Mouse (Mus musculus) CH12.LX (cell line): ENCODE results near the gene Ccdc36. TPM values are rescaled to one million over a fixed set of nuclear protein-coding genes. Genes with fewer than 3 reads are reported as not detected.
A peak's percentile ranks its signal among the peaks of the same experiment; 100 is the strongest.

ENCODE experiments used
- DNase-seq: peaks from one replicate; pipeline ENCODE4 v3.0.0-alpha.2; 2013; ENCODE audit errors: extremely low read depth
- H3K27ac ChIP-seq: 2 replicates; pipeline ENCODE4 v1.5.1; 2012; ENCODE audit warnings: low read depth, mild to moderate bottlenecking, control low read depth, moderate library complexity; ENCODE audit not compliant: insufficient read depth
- H3K27me3 ChIP-seq: replicated peaks from 2 replicates; pipeline ENCODE3; 2012; ENCODE audit warnings: inconsistent platforms
- H3K36me3 ChIP-seq, 2 experiments: replicated peaks in 1 of 2; 2 replicates each; pipeline versions ENCODE3 to v1.6.1; 2012; ENCODE audit warnings: inconsistent platforms in 1 of 2, low read length in 1 of 2, mild to moderate bottlenecking in 1 of 2, mixed read lengths in 1 of 2, moderate library complexity in 1 of 2; ENCODE audit not compliant: control insufficient read depth in 1 of 2, insufficient read depth in 1 of 2
- H3K4me1 ChIP-seq, 2 experiments: 2 replicates each; pipeline ENCODE4 v1.6.1; 2012; ENCODE audit warnings: inconsistent platforms in 1 of 2, moderate library complexity in 1 of 2; ENCODE audit not compliant: insufficient read depth in 2 of 2, control insufficient read depth in 1 of 2
- H3K4me2 ChIP-seq: 2 replicates; pipeline ENCODE4 v1.6.1; 2012; ENCODE audit warnings: low read depth, mild to moderate bottlenecking, control low read depth; ENCODE audit not compliant: poor library complexity, insufficient read depth, severe bottlenecking
- H3K4me3 ChIP-seq, 3 experiments: fragments of 150-350 bp in 1 of 3; sonication (generic) in 1 of 3; replicated peaks in 1 of 3; 2 replicates each; pipeline versions ENCODE3 to v1.5.1; 2011 to 2012; ENCODE audit warnings: low read depth in 2 of 3, low read length in 2 of 3, mild to moderate bottlenecking in 2 of 3, moderate library complexity in 2 of 3, control low read depth in 1 of 3, improper control_type of control experiment in 1 of 3, inconsistent platforms in 1 of 3, mixed read lengths in 1 of 3; ENCODE audit not compliant: poor library complexity in 1 of 3
- H3K79me2 ChIP-seq: replicated peaks from 2 replicates; pipeline ENCODE4 v1.6.1; 2012; ENCODE audit warnings: mild to moderate bottlenecking, moderate library complexity; ENCODE audit not compliant: control insufficient read depth, poor library complexity, insufficient read depth, severe bottlenecking; ENCODE audit errors: extremely low read depth
- H3K9ac ChIP-seq: 2 replicates; pipeline ENCODE4 v1.6.1; 2012; ENCODE audit warnings: low read depth, mild to moderate bottlenecking, control low read depth, moderate library complexity; ENCODE audit not compliant: insufficient read depth
- H3K9me3 ChIP-seq: replicated peaks from 2 replicates; pipeline ENCODE3; 2012; ENCODE audit warnings: low read length, inconsistent platforms, mixed read lengths
- BHLHE40 ChIP-seq: IDR thresholded peaks from 2 replicates; pipeline ENCODE4 v1.6.1; 2011; ENCODE audit warnings: mild to moderate bottlenecking, low read depth, low read length, improper control_type of control experiment
- CHD1 ChIP-seq: IDR thresholded peaks from 2 replicates; pipeline ENCODE4 v1.6.1; 2012; ENCODE audit warnings: low read depth, low read length, improper control_type of control experiment, inconsistent platforms
- CTCF ChIP-seq, 2 experiments: IDR thresholded peaks in 1 of 2; conservative IDR thresholded peaks in 1 of 2; 2 replicates each; pipeline ENCODE4 v1.5.1; 2011 to 2012; ENCODE audit warnings: low read depth in 2 of 2, low read length in 2 of 2, improper control_type of control experiment in 1 of 2, inconsistent platforms in 1 of 2, mild to moderate bottlenecking in 1 of 2, moderate library complexity in 1 of 2
- E2F4 ChIP-seq: IDR thresholded peaks from 2 replicates; pipeline ENCODE4 v1.6.1; 2011; ENCODE audit warnings: low read depth, low read length, improper control_type of control experiment; ENCODE audit not compliant: insufficient replicate concordance
- ELF1 ChIP-seq: IDR thresholded peaks from 2 replicates; pipeline ENCODE4 v1.6.1; 2014; ENCODE audit warnings: low read depth, mild to moderate bottlenecking, inconsistent platforms, low read length, improper control_type of control experiment
- GABPA ChIP-seq: IDR thresholded peaks from 2 replicates; pipeline ENCODE4 v1.6.1; 2012; ENCODE audit warnings: low read depth, low read length, improper control_type of control experiment, inconsistent platforms; ENCODE audit not compliant: insufficient replicate concordance
- HCFC1 ChIP-seq: IDR thresholded peaks from 2 replicates; pipeline ENCODE4 v1.6.1; 2012; ENCODE audit warnings: low read depth, mild to moderate bottlenecking, inconsistent platforms, low read length, improper control_type of control experiment
- JUND ChIP-seq: conservative IDR thresholded peaks from 2 replicates; pipeline ENCODE4 v1.6.1; 2011; ENCODE audit warnings: low read depth, low read length, improper control_type of control experiment
- MAFK ChIP-seq: IDR thresholded peaks from 2 replicates; pipeline ENCODE4 v1.6.1; 2011; ENCODE audit warnings: low read length, improper control_type of control experiment; ENCODE audit not compliant: insufficient replicate concordance
- MAZ ChIP-seq: IDR thresholded peaks from 2 replicates; pipeline ENCODE4 v1.6.1; 2012; ENCODE audit warnings: low read depth, mild to moderate bottlenecking, inconsistent platforms, low read length, improper control_type of control experiment, moderate library complexity
- POLR2A ChIP-seq: IDR thresholded peaks from 2 replicates; pipeline ENCODE4 v1.6.1; 2011; ENCODE audit warnings: low read depth, mild to moderate bottlenecking, improper control_type of control experiment, low read length
- POLR2AphosphoS2 ChIP-seq: IDR thresholded peaks from 2 replicates; pipeline ENCODE4 v1.6.1; 2011; ENCODE audit warnings: low read depth, low read length, improper control_type of control experiment
- RAD21 ChIP-seq: IDR thresholded peaks from 2 replicates; pipeline ENCODE4 v1.6.1; 2011; ENCODE audit warnings: low read depth, mild to moderate bottlenecking, low read length, improper control_type of control experiment, moderate library complexity
- SIN3A ChIP-seq: IDR thresholded peaks from 2 replicates; pipeline ENCODE4 v1.6.1; 2012; ENCODE audit warnings: low read length, improper control_type of control experiment, inconsistent platforms
- SMC3 ChIP-seq: IDR thresholded peaks from 2 replicates; pipeline ENCODE4 v1.6.1; 2011; ENCODE audit warnings: low read depth, low read length, improper control_type of control experiment
- TBP ChIP-seq: conservative IDR thresholded peaks from 2 replicates; pipeline ENCODE4 v1.6.1; 2011; ENCODE audit warnings: low read depth, low read length, improper control_type of control experiment
- USF2 ChIP-seq: conservative IDR thresholded peaks from 2 replicates; pipeline ENCODE4 v1.6.1; 2011; ENCODE audit warnings: low read depth, low read length, improper control_type of control experiment
- dilution Hi-C: fragments of 300-500 bp; cut with MboI; formaldehyde crosslinking; loops from 2 replicates; pipeline ENCODE4 v1.14.3; 2020; ENCODE audit warnings: low sequenced_read_pairs; ENCODE audit not compliant: extremely low pct_unique_long_range_greater_than_20kb, extremely low pct_ligation_motif_present
- in situ Hi-C: fragments of 300-500 bp; cut with MboI; formaldehyde crosslinking; loops from 3 replicates; pipeline ENCODE4 v1.14.3; 2019; ENCODE audit warnings: low sequenced_read_pairs, low pct_ligation_motif_present, low pct_unique_long_range_greater_than_20kb, mixed read lengths
- polyA plus RNA-seq: library from polyadenylated mRNA; unstranded; fragments of >175 nt; gene quantifications from 2 replicates; pipeline ENCODE4 v1.2.1, GENCODE M21; 2012; ENCODE audit warnings: low read depth; ENCODE audit not compliant: insufficient read length
- total RNA-seq, 2 experiments: library from RNA; depleted of rRNA; stranded (reverse); fragments of 300-350 nt in 1 of 2; fragments of >200 nt in 1 of 2; gene quantifications; 2 replicates each; pipeline ENCODE4 v1.2.3; 2012 to 2014

Ccdc36 gene
- total and polyA plus RNA-seq, 3 experiments: 0.04 to 0.13 (median 0.13) TPM

DNA sequence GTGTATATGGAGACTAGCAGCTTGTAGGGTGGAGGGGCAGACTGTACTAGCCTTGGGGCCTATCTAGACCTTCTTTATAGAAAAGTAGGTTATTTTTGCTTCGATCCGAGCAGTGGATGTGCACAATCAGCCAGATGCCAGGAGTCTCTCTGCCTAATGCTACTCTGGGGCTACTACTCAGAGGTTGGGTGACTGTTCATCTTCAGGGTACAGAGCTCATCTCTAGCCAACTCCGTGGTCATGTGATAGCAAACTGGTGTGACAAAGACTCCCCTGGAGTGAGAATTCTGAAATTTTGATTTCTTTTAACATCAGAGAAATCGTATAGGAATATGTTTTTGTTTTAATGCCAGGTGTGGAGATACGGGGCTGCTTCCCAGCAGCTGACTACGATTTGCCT is 24.6 kb upstream of the Ccdc36 start:
- in situ Hi-C loops (no loop called here), dilution Hi-C loops (no loop called here)
- Histone ChIP-seq H3K9ac (peak overlapping the region; percentile 34), H3K36me3 (no peaks in the 10 kb centered on the region), H3K27me3 (peaks cover 9% of the 10 kb centered on the region), H3K27ac (no peak overlapping the region), H3K4me3 (no peak overlapping the region), H3K4me1 (peaks cover 0 to 13% of the 10 kb centered on the region in 2 experiments; a peak in 3 of 4 replicates), H3K79me2 (no peaks in the 10 kb centered on the region), H3K4me2 (no peak overlapping the region), H3K9me3 (no peaks in the 10 kb centered on the region)
- DNase-seq: no peak
- TF ChIP-seq GABPA: no peak
- TF ChIP-seq MAFK: no peak
- TF ChIP-seq USF2: no peak
- TF ChIP-seq CHD1: no peak
- TF ChIP-seq E2F4: no peak
- no peak for TF ChIP-seq ELF1
- 0 out of 2 replicates have a peak, but pooled peaks have one; percentile 6 for TF ChIP-seq TBP
- no peak for TF ChIP-seq JUND
- TF ChIP-seq SIN3A: 0 out of 2 replicates have a peak, but pooled peaks have one; percentile 7
- TF ChIP-seq POLR2AphosphoS2: no peak
- TF ChIP-seq POLR2A: no peak

GRCm38 (mm10) chr9:108452291-108452906 is 24.1 kb upstream of the Ccdc36 start:
- Histone ChIP-seq H3K27ac (no peak overlapping the region), H3K4me1 (peaks cover 0 to 13% of the 10 kb centered on the region in 2 experiments; a peak in 3 of 4 replicates)
- in situ Hi-C loops: no loop called here

More at GRCm38 (mm10) chr9:108452291-108452906, 24.1 kb upstream of the Ccdc36 start:
- H3K4me2 ChIP-seq: peak overlapping the region; percentile 84
- 0 out of 2 replicates have a peak, but pooled peaks have one; percentile 19 for TF ChIP-seq MAZ
- TF ChIP-seq SMC3: peak; percentile 40
- peak; percentile 52 for TF ChIP-seq RAD21
- 0 out of 2 replicates have a peak, but pooled peaks have one; percentile 40 for TF ChIP-seq TBP
- 0 out of 2 replicates have a peak, but pooled peaks have one; percentile 5 for TF ChIP-seq BHLHE40
- TF ChIP-seq CTCF (conservative IDR thresholded peaks at IDR 0.05 in 1 of 2, IDR thresholded peaks at IDR 0.05 in 1 of 2; ENCODE audit: low read depth in 2 of 2, low read length in 2 of 2): peak; percentile 50 to 84
- TF ChIP-seq HCFC1: no peak
- no peak for TF ChIP-seq GABPA
- TF ChIP-seq, all 38 proteins: peak for 6
- peaks cover 9% of the 10 kb centered on the region for H3K27me3 ChIP-seq
- H3K79me2 ChIP-seq: no peaks in the 10 kb centered on the region
- no peaks in the 10 kb centered on the region for H3K9me3 ChIP-seq
- dilution Hi-C loops: no loop called here
- peak overlapping the region; percentile 49 to 82 (median 55) for H3K4me3 ChIP-seq
- peak; percentile 86 for DNase-seq
- peak overlapping the region; percentile 84 for H3K9ac ChIP-seq
- H3K36me3 ChIP-seq: no peaks in the 10 kb centered on the region
